Mouse (Mus musculus): ENCODE results near the gene Lmo4.

- no peak for TF ChIP-seq POLR2A (IDR thresholded peaks at IDR 0.05; ENCODE audit: low read depth, low read length)
- no peak for TF ChIP-seq ZMIZ1 (IDR thresholded peaks at IDR 0.05; ENCODE audit: low read depth, low read length)
- no peak for TF ChIP-seq CHD1 (IDR thresholded peaks at IDR 0.05; ENCODE audit: low read depth, low read length)
- TF ChIP-seq EP300 (IDR thresholded peaks at IDR 0.05; ENCODE audit: low read length) = no peak
- no peak for TF ChIP-seq CTCF (conservative IDR thresholded peaks at IDR 0.05 in 1 of 2, IDR thresholded peaks at IDR 0.05 in 1 of 2; ENCODE audit: low read depth in 2 of 2, low read length in 2 of 2)
- TF ChIP-seq ZC3H11A (IDR thresholded peaks at IDR 0.05; ENCODE audit: low read depth, low read length) = no peak
- no peak for TF ChIP-seq NRF1 (IDR thresholded peaks at IDR 0.05; ENCODE audit: low read depth, low read length)
- no peak for TF ChIP-seq ELF1 (IDR thresholded peaks at IDR 0.05; ENCODE audit: low read depth, low read length)
- TF ChIP-seq UBTF (IDR thresholded peaks at IDR 0.05; ENCODE audit: low read depth, low read length) = no peak
- TF ChIP-seq MAX (IDR thresholded peaks at IDR 0.05; ENCODE audit: low read length) = no peak
- TF ChIP-seq USF2 (conservative IDR thresholded peaks at IDR 0.05; ENCODE audit: low read depth, low read length) = no peak
- no peak for TF ChIP-seq RCOR1 (conservative IDR thresholded peaks at IDR 0.05; ENCODE audit: low read depth, low read length)
Measured at GRCm38 (mm10) chr3:144142939-144143338, 62.1 kb downstream of the Lmo4 start.

Data from CH12.LX (cell line).